Mouse (Mus musculus): ENCODE results near the gene Itsn1. TPM values are rescaled to one million over a fixed set of nuclear protein-coding genes. Genes with fewer than 3 reads are reported as not detected.

Itsn1 gene
- polyA plus RNA-seq, 1 experiment from 2014 or later = 7.8 TPM

DNA sequence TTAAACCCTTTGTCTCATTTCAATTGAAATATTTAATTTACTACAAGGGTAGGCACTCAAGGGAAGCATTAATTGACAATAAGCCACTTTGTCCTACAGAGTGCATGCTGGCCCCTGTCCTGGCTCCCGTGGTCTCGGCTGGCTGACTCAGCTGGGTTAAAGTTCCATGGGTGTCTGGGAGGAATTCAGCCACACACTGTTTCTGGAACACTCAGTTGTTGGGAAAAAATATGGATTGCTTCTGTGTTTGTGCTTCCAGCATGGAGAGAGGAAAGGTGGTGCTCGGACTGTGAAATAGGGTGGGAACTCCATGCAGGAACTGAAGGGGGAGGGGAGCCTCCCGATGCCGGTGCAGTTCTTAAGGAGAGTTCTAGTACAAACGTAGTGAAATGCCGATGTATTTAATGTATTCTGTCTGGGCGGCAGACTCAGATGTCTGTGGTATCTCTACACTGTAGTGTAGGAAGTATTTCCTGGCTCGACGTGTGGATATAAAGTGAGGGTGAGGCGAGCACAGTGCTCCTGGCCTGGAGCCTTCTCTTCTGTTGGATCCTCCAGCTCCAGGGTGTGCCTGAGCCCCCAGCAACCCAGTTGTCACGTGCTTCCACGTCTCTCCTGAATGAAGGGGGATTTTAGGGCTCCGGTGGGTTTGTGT is 131.5 kb downstream of the Itsn1 start:
- Histone ChIP-seq H3K4me3 (ENCODE audit: low read depth, low read length) (no peak overlapping the region), H3K4me2 (replicated peaks; ENCODE audit: low read depth) (0 out of 2 replicates have a peak overlapping the region, but pooled peaks have one; percentile 8), H3K27me3 (ENCODE audit: control insufficient read depth, insufficient read depth, low read length) (no peaks in the 10 kb centered on the region), H3K9me3 (ENCODE audit: control insufficient read depth, low read length) (no peaks in the 10 kb centered on the region), H3K4me1 (replicated peaks; ENCODE audit: control insufficient read depth, insufficient read depth) (peaks cover 6% of the 10 kb centered on the region; the same call in 1 of the 2 replicates), H3K36me3 (ENCODE audit: control insufficient read depth, insufficient read depth, low read length) (peaks cover 12% of the 10 kb centered on the region), H3K27ac (replicated peaks) (peak overlapping the region; percentile 49), H3K9ac (ENCODE audit: low read length) (no peak overlapping the region)
- ATAC-seq (ENCODE audit: low FRiP score, low TSS enrichment) (peak; percentile 31; the same call in 1 of the 2 replicates), DNase-seq (ENCODE audit: low spot score) (no peak)
- 34% methylated on average over 14 of the region's 14 CpGs for WGBS
- TF ChIP-seq EP300 (optimal IDR thresholded peaks at IDR 0.05) = no peak
- no peak for TF ChIP-seq CTCF (IDR thresholded peaks at IDR 0.05; ENCODE audit: low read depth)

DNA sequence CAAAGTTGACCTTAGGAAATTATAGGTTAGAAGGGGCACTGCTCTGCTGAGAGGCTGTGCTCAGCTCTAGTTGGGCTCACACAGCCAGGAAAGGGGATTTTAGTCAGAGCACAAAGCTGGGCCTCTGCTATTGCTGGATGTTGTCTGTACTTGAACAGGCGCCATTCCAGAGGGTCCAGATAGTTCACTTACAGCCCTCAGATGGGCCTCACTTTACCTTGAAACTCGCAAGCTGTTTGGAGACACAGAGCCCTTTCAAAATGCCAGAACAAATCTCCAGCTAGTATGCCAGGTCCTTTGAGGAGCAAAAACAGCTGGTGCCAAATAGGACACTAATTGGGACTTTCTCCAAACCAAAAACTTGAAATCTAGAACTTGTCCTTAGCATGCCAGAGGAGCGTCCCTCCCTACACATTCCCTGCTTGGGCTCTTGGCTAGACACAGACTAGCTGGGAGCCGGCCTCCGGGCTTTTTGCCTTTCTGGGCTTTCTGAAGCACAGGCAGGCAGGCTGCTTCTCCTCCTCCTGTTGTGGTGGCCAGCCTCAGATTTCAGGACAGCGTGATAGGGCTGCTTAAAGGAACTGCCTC is 132.8 kb downstream of the Itsn1 start:
- ATAC-seq (ENCODE audit: low FRiP score, low TSS enrichment) (no peak; the same call in 1 of the 2 replicates), DNase-seq (ENCODE audit: low spot score) (no peak)
- H3K4me3 ChIP-seq (ENCODE audit: low read depth, low read length) = no peak overlapping the region
- no peak overlapping the region for H3K4me2 ChIP-seq (replicated peaks; ENCODE audit: low read depth)
- peaks cover 6% of the 10 kb centered on the region; the same call in 1 of the 2 replicates for H3K4me1 ChIP-seq (replicated peaks; ENCODE audit: control insufficient read depth, insufficient read depth)
- no peaks in the 10 kb centered on the region for H3K9me3 ChIP-seq (ENCODE audit: control insufficient read depth, low read length)
- H3K27ac ChIP-seq (replicated peaks) = peak overlapping the region; percentile 53
- peaks cover 12% of the 10 kb centered on the region for H3K36me3 ChIP-seq (ENCODE audit: control insufficient read depth, insufficient read depth, low read length)
- H3K9ac ChIP-seq (ENCODE audit: low read length) = no peak overlapping the region
- no peaks in the 10 kb centered on the region for H3K27me3 ChIP-seq (ENCODE audit: control insufficient read depth, insufficient read depth, low read length)
- 48% methylated on average over 6 of the region's 6 CpGs for WGBS
- TF ChIP-seq CTCF (IDR thresholded peaks at IDR 0.05; ENCODE audit: low read depth) (no peak), EP300 (optimal IDR thresholded peaks at IDR 0.05) (no peak)

DNA sequence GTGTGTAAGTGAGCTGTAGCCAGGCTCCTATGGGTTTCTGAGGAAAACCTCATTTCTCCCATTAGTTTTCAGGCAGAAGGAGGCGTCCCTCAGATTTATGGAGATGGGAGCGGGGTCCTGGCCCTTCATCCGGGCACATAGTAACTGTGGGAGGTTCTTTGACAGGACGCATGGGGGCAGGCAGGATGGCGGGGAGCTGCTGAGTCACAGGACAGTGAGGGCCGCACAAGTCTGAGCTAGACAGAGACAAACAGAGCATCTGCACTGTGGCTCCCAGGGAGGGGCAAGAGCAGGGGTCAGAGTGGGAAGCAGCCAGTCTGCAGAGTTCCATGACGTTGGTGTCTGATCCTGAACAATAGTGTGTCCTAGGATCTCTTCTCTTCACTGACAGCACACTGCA is 133.8 kb downstream of the Itsn1 start:
- Histone ChIP-seq H3K4me2 (replicated peaks; ENCODE audit: low read depth) (no peak overlapping the region), H3K27me3 (ENCODE audit: control insufficient read depth, insufficient read depth, low read length) (no peaks in the 10 kb centered on the region), H3K4me3 (ENCODE audit: low read depth, low read length) (no peak overlapping the region), H3K9me3 (ENCODE audit: control insufficient read depth, low read length) (no peaks in the 10 kb centered on the region), H3K9ac (ENCODE audit: low read length) (no peak overlapping the region), H3K36me3 (ENCODE audit: control insufficient read depth, insufficient read depth, low read length) (peaks cover 9% of the 10 kb centered on the region), H3K27ac (replicated peaks) (peak overlapping the region; percentile 53), H3K4me1 (replicated peaks; ENCODE audit: control insufficient read depth, insufficient read depth) (peaks cover 6% of the 10 kb centered on the region; the same call in 1 of the 2 replicates)
- ATAC-seq (ENCODE audit: low FRiP score, low TSS enrichment) = no peak; the same call in 1 of the 2 replicates
- 59% methylated on average over 7 of the region's 7 CpGs for WGBS
- TF ChIP-seq CTCF (IDR thresholded peaks at IDR 0.05; ENCODE audit: low read depth) (no peak), EP300 (optimal IDR thresholded peaks at IDR 0.05) (no peak)
- DNase-seq (ENCODE audit: low spot score) = no peak

DNA sequence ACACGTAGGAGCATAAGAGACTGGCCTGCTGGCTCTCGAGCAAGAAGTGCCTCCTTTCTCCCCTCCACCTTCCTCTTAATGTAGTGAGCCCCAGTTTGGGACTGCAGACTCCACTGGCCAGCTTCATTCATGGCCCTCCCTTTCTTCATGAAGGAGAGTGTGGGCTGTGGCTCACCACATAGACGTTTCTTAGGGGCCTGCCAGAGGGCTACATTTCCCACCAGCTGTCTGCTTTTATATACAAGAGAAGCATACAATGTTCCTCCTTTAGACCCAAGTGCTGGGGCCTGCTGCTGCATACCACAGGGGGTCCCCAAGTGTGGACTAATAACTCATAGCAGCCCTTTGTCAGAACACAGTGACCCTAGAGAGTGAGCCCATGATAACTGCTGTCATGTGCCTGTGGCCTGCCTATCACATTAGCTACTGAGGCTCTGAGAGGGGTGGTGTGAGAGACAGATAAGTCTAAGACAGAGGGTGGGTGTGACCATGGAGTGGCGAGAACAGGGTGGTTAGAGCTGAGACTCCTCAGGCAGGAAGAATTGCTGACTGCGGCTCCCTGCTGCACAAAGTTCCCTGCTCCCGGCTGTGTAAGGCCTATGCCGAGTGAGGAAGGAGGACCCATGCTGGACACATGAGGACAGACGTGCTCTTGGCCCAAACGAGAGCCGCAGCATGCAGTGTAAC is 135.7 kb downstream of the Itsn1 start:
- 64% methylated on average over 10 of the region's 10 CpGs for WGBS
- ATAC-seq (ENCODE audit: low FRiP score, low TSS enrichment) (peak; percentile 11; the same call in 1 of the 2 replicates), DNase-seq (ENCODE audit: low spot score) (no peak)
- H3K27me3 ChIP-seq (ENCODE audit: control insufficient read depth, insufficient read depth, low read length) = no peaks in the 10 kb centered on the region
- peaks cover 6% of the 10 kb centered on the region; the same call in 1 of the 2 replicates for H3K4me1 ChIP-seq (replicated peaks; ENCODE audit: control insufficient read depth, insufficient read depth)
- H3K9ac ChIP-seq (ENCODE audit: low read length) = no peak overlapping the region
- no peaks in the 10 kb centered on the region for H3K9me3 ChIP-seq (ENCODE audit: control insufficient read depth, low read length)
- TF ChIP-seq EP300 (optimal IDR thresholded peaks at IDR 0.05) (no peak), CTCF (IDR thresholded peaks at IDR 0.05; ENCODE audit: low read depth) (no peak)
- H3K4me3 ChIP-seq (ENCODE audit: low read depth, low read length) = no peak overlapping the region
- H3K4me2 ChIP-seq (replicated peaks; ENCODE audit: low read depth) = no peak overlapping the region
- peaks cover 9% of the 10 kb centered on the region for H3K36me3 ChIP-seq (ENCODE audit: control insufficient read depth, insufficient read depth, low read length)
- 0 out of 2 replicates have a peak overlapping the region, but pooled peaks have one; percentile 24 for H3K27ac ChIP-seq (replicated peaks)

DNA sequence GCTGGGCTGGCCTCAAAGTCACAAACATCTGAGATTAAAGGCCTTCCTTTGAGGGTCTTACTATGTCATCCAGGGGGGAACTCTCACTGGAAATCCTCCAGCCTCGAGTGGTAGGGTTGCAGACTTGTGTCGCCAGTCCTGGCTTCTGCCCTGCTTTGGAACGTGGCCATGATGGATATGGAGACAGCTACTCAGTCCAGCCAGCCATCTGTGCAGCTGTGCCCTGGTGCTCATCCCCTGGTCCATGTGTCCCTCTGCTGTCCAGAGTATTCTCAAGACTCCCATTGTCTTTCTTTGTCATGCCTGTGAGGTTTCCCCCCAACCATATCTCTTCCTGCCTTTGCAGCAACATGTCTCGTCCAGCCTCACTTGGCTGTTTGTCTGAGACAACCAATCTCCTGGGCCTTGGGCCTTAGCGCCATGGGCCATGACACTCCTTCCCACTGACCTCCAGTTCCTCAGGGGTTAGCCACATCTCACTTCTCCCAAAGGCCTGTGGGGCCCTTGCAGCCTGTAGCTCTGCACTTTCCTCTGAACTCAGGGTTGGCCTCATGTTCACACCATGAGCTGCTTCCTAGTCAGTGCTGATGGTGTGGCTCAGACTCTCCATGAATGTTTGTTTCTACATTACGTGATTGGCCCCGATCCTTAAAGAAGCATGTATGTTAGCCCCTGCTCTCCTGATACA is 136.6 kb downstream of the Itsn1 start:
- no peak for DNase-seq (ENCODE audit: low spot score)
- 74% methylated on average over 7 of the region's 7 CpGs for WGBS

More for the DNA sequence above, 136.6 kb downstream of the Itsn1 start:
- no peak for TF ChIP-seq CTCF (IDR thresholded peaks at IDR 0.05; ENCODE audit: low read depth)
- TF ChIP-seq EP300 (optimal IDR thresholded peaks at IDR 0.05) = no peak
- peaks cover 9% of the 10 kb centered on the region for H3K36me3 ChIP-seq (ENCODE audit: control insufficient read depth, insufficient read depth, low read length)
- H3K9me3 ChIP-seq (ENCODE audit: control insufficient read depth, low read length) = no peaks in the 10 kb centered on the region
- no peak overlapping the region for H3K4me3 ChIP-seq (ENCODE audit: low read depth, low read length)
- peaks cover 6% of the 10 kb centered on the region; the same call in 1 of the 2 replicates for H3K4me1 ChIP-seq (replicated peaks; ENCODE audit: control insufficient read depth, insufficient read depth)
- no peak overlapping the region for H3K4me2 ChIP-seq (replicated peaks; ENCODE audit: low read depth)
- ATAC-seq (ENCODE audit: low FRiP score, low TSS enrichment) = no peak
- no peak overlapping the region for H3K9ac ChIP-seq (ENCODE audit: low read length)
- H3K27me3 ChIP-seq (ENCODE audit: control insufficient read depth, insufficient read depth, low read length) = no peaks in the 10 kb centered on the region
- no peak overlapping the region for H3K27ac ChIP-seq (replicated peaks)
